Mouse (Mus musculus): ENCODE measurements around the gene Bank1. TPM values are rescaled to one million over a fixed set of nuclear protein-coding genes. Genes with fewer than 3 reads are reported as not detected.

The Bank1 gene
- polyA plus RNA-seq, 1 experiment from 2014 or later, result 1.5 TPM

DNA sequence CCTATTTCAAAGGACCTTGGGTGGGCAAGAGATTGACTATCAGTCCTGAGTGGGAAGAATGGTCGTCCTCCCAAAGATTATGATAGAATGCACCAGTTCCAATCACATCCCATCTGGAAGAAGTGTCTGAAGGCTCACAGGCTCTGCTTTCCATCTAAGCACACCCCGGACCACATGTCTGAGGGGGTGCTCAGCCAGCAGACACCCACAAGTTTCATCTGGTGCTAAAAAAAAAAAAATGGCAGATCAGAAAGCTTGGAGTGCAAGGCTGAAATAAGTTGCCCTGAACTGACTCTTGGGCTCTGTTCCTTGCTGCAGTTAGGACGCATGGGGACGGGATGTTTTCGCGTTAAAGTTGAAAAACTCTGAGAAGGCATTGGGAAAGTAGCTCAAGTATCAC is 286.4 kb downstream of the Bank1 start:
- H3K4me3 ChIP-seq (ENCODE audit: low read depth, low read length), result no peak overlapping the region
- WGBS, result 92% methylated on average over 6 of the region's 6 CpGs
- no peak for ATAC-seq (ENCODE audit: low FRiP score)

DNA sequence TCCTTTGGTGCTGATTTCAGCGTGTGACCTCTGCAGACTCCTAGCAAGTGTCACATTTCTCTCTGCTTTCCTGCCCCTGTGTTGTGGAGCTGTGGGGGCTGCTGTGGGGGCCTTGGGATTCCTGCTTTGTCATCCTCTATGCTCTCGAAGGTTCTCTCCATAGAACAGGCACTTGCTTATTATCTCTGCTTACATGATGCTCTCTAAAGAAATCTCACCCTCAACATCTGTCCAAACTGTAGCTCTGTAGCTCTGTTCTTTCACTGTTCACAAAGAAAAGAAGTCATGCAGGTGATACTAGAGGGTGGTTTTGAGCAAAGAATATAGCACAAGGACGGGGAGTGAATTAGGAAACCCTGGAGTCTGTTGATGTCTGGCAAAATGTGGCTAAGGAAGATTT is 288.6 kb downstream of the Bank1 start:
- ATAC-seq (ENCODE audit: low FRiP score), result no peak
- Histone ChIP-seq H3K9ac (ENCODE audit: low read depth, low read length) (no peak overlapping the region), H3K4me2 (replicated peaks; ENCODE audit: low read depth, low read length) (no peak overlapping the region), H3K4me3 (ENCODE audit: low read depth, low read length) (no peak overlapping the region), H3K36me3 (ENCODE audit: control insufficient read depth, insufficient read depth, low read length) (no peaks in the 10 kb centered on the region), H3K4me1 (replicated peaks; ENCODE audit: control insufficient read depth, insufficient read depth, low read length) (no peaks in the 10 kb centered on the region), H3K27me3 (ENCODE audit: control insufficient read depth, insufficient read depth, low read length) (no peaks in the 10 kb centered on the region), H3K9me3 (ENCODE audit: control insufficient read depth, low read length) (no peaks in the 10 kb centered on the region), H3K27ac (ENCODE audit: low read depth, low read length) (no peak overlapping the region)
- no peak for DNase-seq (ENCODE audit: low spot score)
- WGBS, result 47% methylated on average over 3 of the region's 3 CpGs

More for the DNA sequence above, 286.4 kb downstream of the Bank1 start:
- Histone ChIP-seq H3K4me1 (replicated peaks; ENCODE audit: control insufficient read depth, insufficient read depth, low read length) (no peaks in the 10 kb centered on the region), H3K36me3 (ENCODE audit: control insufficient read depth, insufficient read depth, low read length) (no peaks in the 10 kb centered on the region), H3K27ac (ENCODE audit: low read depth, low read length) (no peak overlapping the region), H3K9ac (ENCODE audit: low read depth, low read length) (no peak overlapping the region), H3K4me2 (replicated peaks; ENCODE audit: low read depth, low read length) (no peak overlapping the region), H3K9me3 (ENCODE audit: control insufficient read depth, low read length) (no peaks in the 10 kb centered on the region), H3K27me3 (ENCODE audit: control insufficient read depth, insufficient read depth, low read length) (no peaks in the 10 kb centered on the region)
- no peak for DNase-seq (ENCODE audit: low spot score)

DNA sequence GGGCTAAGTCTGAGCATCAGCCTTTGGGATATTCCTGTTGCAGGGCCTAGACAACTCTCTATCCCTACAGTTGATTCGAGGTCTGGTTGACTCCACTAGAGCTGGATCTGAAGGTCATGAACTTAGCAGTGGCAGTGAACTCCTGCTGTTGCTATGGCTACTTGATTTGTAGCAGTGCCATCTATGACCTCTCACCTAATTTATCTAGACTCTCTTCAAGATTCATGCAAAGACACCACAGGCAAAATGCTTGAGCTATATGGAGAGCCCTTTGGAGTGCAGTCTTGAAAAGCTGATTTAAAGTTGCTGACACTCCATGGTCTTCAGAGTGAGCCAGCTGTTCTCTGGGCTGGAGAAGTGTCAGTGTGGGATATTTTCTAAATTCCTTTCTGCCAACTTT is 290.1 kb downstream of the Bank1 start:
- Histone ChIP-seq H3K4me1 (replicated peaks; ENCODE audit: control insufficient read depth, insufficient read depth, low read length) (no peaks in the 10 kb centered on the region), H3K27me3 (ENCODE audit: control insufficient read depth, insufficient read depth, low read length) (no peaks in the 10 kb centered on the region), H3K36me3 (ENCODE audit: control insufficient read depth, insufficient read depth, low read length) (no peaks in the 10 kb centered on the region), H3K4me3 (ENCODE audit: low read depth, low read length) (no peak overlapping the region), H3K27ac (ENCODE audit: low read depth, low read length) (no peak overlapping the region), H3K9ac (ENCODE audit: low read depth, low read length) (no peak overlapping the region), H3K9me3 (ENCODE audit: control insufficient read depth, low read length) (no peaks in the 10 kb centered on the region), H3K4me2 (replicated peaks; ENCODE audit: low read depth, low read length) (no peak overlapping the region)
- ATAC-seq (ENCODE audit: low FRiP score) (no peak), DNase-seq (ENCODE audit: low spot score) (no peak)
- WGBS, result 52% methylated on average over 1 of the region's 1 CpGs

DNA sequence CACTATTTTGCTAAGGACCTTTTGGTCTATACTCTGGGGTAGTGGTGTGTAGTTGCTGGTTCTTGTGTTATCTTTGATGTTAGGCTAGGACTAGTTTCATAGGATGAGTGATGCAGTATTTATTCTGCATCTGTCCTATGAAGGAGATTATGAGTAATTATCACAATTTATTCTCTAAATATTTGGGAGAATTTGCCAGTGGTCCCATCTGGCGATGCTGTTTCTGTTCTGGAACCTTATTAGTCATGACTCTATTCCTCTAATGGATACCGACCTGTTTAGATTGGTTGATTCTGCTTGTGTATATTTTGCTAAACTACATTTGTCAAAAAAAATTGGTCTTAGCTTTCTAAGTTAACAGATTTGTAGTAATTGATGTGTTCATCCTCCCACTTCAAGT is 301.0 kb downstream of the Bank1 start:
- no peak for ATAC-seq (ENCODE audit: low FRiP score)
- Histone ChIP-seq H3K4me1 (replicated peaks; ENCODE audit: control insufficient read depth, insufficient read depth, low read length) (no peaks in the 10 kb centered on the region), H3K4me2 (replicated peaks; ENCODE audit: low read depth, low read length) (no peak overlapping the region), H3K9ac (ENCODE audit: low read depth, low read length) (no peak overlapping the region), H3K4me3 (ENCODE audit: low read depth, low read length) (no peak overlapping the region), H3K36me3 (ENCODE audit: control insufficient read depth, insufficient read depth, low read length) (no peaks in the 10 kb centered on the region), H3K27ac (ENCODE audit: low read depth, low read length) (no peak overlapping the region), H3K9me3 (ENCODE audit: control insufficient read depth, low read length) (no peaks in the 10 kb centered on the region), H3K27me3 (ENCODE audit: control insufficient read depth, insufficient read depth, low read length) (no peaks in the 10 kb centered on the region)
- whole genome bisulfite sequencing, result 95% methylated on average over 2 of the region's 2 CpGs
- DNase-seq (ENCODE audit: low spot score), result no peak

DNA sequence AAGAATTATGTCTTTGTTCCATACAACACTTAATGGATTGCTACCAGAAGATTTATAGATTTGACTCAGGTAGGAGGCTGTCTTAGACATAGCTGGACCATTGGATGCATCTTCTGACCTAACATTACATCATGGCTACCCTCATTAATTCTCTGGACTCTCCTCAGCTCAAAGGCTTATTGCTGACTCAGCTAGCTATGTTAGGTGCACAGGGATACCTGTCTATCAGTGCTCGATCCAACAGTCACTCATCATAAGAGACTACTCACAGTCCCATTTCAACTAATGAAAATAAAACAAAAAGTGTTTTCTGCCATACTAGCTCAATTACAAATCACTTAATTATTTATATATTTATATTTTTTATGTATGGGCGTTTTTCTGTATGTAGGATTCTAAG is 308.3 kb downstream of the Bank1 start:
- Histone ChIP-seq H3K36me3 (ENCODE audit: control insufficient read depth, insufficient read depth, low read length) (no peaks in the 10 kb centered on the region), H3K27ac (ENCODE audit: low read depth, low read length) (no peak overlapping the region), H3K9ac (ENCODE audit: low read depth, low read length) (no peak overlapping the region), H3K9me3 (ENCODE audit: control insufficient read depth, low read length) (no peaks in the 10 kb centered on the region), H3K4me1 (replicated peaks; ENCODE audit: control insufficient read depth, insufficient read depth, low read length) (no peaks in the 10 kb centered on the region), H3K4me2 (replicated peaks; ENCODE audit: low read depth, low read length) (no peak overlapping the region), H3K4me3 (ENCODE audit: low read depth, low read length) (no peak overlapping the region), H3K27me3 (ENCODE audit: control insufficient read depth, insufficient read depth, low read length) (no peaks in the 10 kb centered on the region)
- WGBS, result 83% methylated on average over 2 of the region's 2 CpGs
- ATAC-seq (ENCODE audit: low FRiP score) (no peak), DNase-seq (ENCODE audit: low spot score) (no peak)

DNA sequence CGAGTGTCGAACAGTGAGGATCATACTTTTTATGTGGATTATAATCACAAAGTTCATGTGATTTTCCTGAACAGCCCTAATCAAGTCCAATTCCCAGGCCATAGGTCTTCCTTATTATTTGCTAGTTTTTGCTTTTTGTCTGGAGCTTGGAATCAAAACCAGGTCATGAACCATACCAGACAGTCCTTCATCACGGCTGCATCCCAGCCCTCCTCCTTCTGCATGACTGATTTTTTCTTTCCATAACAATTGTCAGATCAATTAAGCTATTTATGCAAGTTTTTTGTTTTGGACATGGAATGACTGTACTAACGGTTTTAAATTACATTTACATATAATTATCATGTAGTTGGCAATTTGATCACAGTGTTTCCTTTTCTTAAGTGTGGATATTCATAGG is 315.2 kb downstream of the Bank1 start:
- Histone ChIP-seq H3K36me3 (ENCODE audit: control insufficient read depth, insufficient read depth, low read length) (no peaks in the 10 kb centered on the region), H3K9ac (ENCODE audit: low read depth, low read length) (no peak overlapping the region), H3K9me3 (ENCODE audit: control insufficient read depth, low read length) (no peaks in the 10 kb centered on the region), H3K27me3 (ENCODE audit: control insufficient read depth, insufficient read depth, low read length) (no peaks in the 10 kb centered on the region), H3K4me1 (replicated peaks; ENCODE audit: control insufficient read depth, insufficient read depth, low read length) (no peaks in the 10 kb centered on the region), H3K27ac (ENCODE audit: low read depth, low read length) (no peak overlapping the region), H3K4me3 (ENCODE audit: low read depth, low read length) (no peak overlapping the region), H3K4me2 (replicated peaks; ENCODE audit: low read depth, low read length) (no peak overlapping the region)
- DNase-seq (ENCODE audit: low spot score), result no peak
- 71% methylated on average over 4 of the region's 4 CpGs for WGBS
- no peak for ATAC-seq (ENCODE audit: low FRiP score)

DNA sequence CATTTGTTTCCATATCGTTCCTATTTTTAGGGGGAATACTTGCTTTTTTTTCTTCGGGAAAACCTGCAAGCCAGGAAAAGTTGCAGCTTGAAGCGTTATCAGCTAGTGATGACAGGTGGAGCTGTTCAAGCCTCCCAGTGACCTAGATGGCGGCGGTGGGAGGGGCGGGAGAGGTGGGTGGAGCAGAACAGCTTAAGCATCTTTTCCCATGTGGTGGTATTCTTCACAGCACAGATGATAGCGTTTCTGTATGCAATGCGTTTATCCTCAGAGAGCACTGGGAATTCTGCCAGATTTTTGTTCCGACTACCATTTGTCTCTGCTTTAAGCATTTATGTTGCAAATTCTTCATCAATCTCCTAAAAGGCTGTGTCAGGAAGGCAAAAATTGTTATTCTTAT is 318.0 kb downstream of the Bank1 start:
- 42% methylated on average over 9 of the region's 9 CpGs for WGBS
- Histone ChIP-seq H3K4me3 (ENCODE audit: low read depth, low read length) (no peak overlapping the region), H3K4me2 (replicated peaks; ENCODE audit: low read depth, low read length) (no peak overlapping the region), H3K36me3 (ENCODE audit: control insufficient read depth, insufficient read depth, low read length) (no peaks in the 10 kb centered on the region), H3K27me3 (ENCODE audit: control insufficient read depth, insufficient read depth, low read length) (no peaks in the 10 kb centered on the region), H3K27ac (ENCODE audit: low read depth, low read length) (no peak overlapping the region), H3K9me3 (ENCODE audit: control insufficient read depth, low read length) (no peaks in the 10 kb centered on the region), H3K4me1 (replicated peaks; ENCODE audit: control insufficient read depth, insufficient read depth, low read length) (no peaks in the 10 kb centered on the region), H3K9ac (ENCODE audit: low read depth, low read length) (no peak overlapping the region)
- DNase-seq (ENCODE audit: low spot score), result peak; percentile 17
- no peak for ATAC-seq (ENCODE audit: low FRiP score)

DNA sequence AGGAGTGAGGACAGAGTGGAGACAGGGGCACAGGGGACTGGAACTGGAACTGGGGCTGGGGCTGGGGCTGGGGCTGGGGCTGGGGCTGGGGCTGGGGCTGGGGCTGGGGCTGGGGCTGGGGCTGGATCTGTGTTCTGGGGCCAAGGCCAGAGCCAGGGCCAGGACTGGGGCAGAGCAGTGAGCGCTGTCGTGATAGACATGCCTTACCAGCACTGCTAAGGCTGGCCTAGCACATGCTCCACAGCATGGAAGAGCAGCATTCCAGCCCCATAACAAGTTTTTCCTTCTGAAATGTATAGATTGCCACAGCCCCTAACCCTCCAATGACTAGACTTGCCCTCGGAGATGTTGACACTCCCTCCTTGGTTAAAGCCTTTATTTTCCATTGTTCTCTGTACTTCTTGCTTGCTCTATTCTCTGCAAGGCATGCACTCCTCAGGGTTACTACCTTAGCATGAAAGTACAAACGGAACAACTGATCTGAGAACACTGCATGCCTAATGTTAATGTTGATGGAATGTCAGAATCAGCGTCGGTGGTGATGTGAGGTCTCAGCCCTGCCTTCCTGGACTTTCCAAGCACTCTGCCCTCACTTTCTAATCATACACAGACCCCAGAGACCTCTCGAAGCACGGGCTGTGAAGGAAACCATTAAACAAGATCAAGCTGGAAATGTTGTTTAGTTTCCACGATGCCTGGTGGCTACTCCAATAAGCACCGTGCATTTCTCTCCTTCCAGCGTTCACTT is 318.6 kb downstream of the Bank1 start:
- peak; percentile 34; the same call in 1 of the 2 replicates for ATAC-seq (ENCODE audit: low FRiP score)
- Histone ChIP-seq H3K36me3 (ENCODE audit: control insufficient read depth, insufficient read depth, low read length) (no peaks in the 10 kb centered on the region), H3K9ac (ENCODE audit: low read depth, low read length) (no peak overlapping the region), H3K27me3 (ENCODE audit: control insufficient read depth, insufficient read depth, low read length) (no peaks in the 10 kb centered on the region), H3K27ac (ENCODE audit: low read depth, low read length) (no peak overlapping the region), H3K4me3 (ENCODE audit: low read depth, low read length) (no peak overlapping the region), H3K4me1 (replicated peaks; ENCODE audit: control insufficient read depth, insufficient read depth, low read length) (no peaks in the 10 kb centered on the region), H3K9me3 (ENCODE audit: control insufficient read depth, low read length) (no peaks in the 10 kb centered on the region), H3K4me2 (replicated peaks; ENCODE audit: low read depth, low read length) (no peak overlapping the region)
- 67% methylated on average over 11 of the region's 11 CpGs for WGBS
- no peak for DNase-seq (ENCODE audit: low spot score)

Data from hindbrain, embryonic 11.5 days (tissue).